Mouse (Mus musculus): ENCODE results near the gene Nrxn1. TPM values are rescaled to one million over a fixed set of nuclear protein-coding genes. Genes with fewer than 3 reads are reported as not detected.

Nrxn1 gene
- polyA plus RNA-seq, 1 experiment from 2014 or later: 6.1 TPM

DNA sequence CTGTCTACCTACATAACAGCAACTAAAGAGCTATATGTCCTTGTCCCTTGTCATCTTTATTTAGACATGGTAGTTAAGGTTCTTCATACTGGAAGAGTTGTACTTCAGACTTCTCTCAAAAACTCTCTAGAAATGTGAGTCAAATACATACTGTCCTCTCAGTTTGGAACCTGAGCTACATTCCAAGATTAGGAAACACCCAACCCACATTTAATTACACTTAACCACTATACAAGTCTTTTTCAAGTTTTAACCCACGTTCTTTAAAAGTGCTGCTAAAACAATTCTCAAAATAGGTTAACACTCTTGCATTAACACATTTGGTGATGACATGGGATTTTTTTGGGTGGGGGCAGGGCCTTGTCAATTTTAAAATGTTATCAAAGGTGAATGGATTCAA, 759.4 kb downstream of the Nrxn1 start:
- H3K4me2 ChIP-seq (replicated peaks; ENCODE audit: low read depth, low read length): no peak overlapping the region
- H3K4me1 ChIP-seq (ENCODE audit: control insufficient read depth, insufficient read depth, low read length): no peaks in the 10 kb centered on the region
- no peak overlapping the region for H3K4me3 ChIP-seq (ENCODE audit: low read depth, low read length)
- no peaks in the 10 kb centered on the region for H3K27me3 ChIP-seq (ENCODE audit: control insufficient read depth, insufficient read depth, low read length)
- H3K36me3 ChIP-seq (ENCODE audit: control insufficient read depth, insufficient read depth, low read length): no peaks in the 10 kb centered on the region
- H3K9me3 ChIP-seq (ENCODE audit: control insufficient read depth, low read depth, low read length): no peaks in the 10 kb centered on the region
- WGBS: 80% methylated on average over 1 of the region's 1 CpGs
- no peak overlapping the region for H3K9ac ChIP-seq (replicated peaks; ENCODE audit: low read depth, low read length)
- no peak for ATAC-seq (ENCODE audit: insufficient number of reproducible peaks, insufficient read depth, low FRiP score, low read depth)
- no peak overlapping the region for H3K27ac ChIP-seq (ENCODE audit: low read length)

DNA sequence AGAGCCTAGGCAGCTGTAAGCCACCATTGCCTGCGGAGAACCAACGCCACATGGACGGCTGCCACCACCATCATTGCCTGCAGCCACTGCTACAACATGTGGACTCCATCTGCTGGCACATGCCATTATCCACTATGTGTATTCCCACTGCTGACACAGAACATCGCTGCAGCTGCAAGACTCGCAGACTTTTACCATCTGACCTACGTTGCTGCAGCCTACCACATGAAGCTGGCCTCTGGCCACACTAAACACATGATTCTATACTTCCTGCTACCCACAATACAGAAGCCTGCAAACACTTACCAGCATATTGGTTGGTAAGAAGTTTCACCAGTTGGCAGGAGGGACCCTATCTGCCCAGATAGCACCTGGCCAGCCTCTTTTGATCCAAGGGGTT, 769.2 kb downstream of the Nrxn1 start:
- no peak overlapping the region for H3K9ac ChIP-seq (replicated peaks; ENCODE audit: low read depth, low read length)
- no peaks in the 10 kb centered on the region for H3K36me3 ChIP-seq (ENCODE audit: control insufficient read depth, insufficient read depth, low read length)
- no peak overlapping the region for H3K4me2 ChIP-seq (replicated peaks; ENCODE audit: low read depth, low read length)
- no peak overlapping the region for H3K27ac ChIP-seq (ENCODE audit: low read length)
- no peak for ATAC-seq (ENCODE audit: insufficient number of reproducible peaks, insufficient read depth, low FRiP score, low read depth)
- no peaks in the 10 kb centered on the region for H3K4me1 ChIP-seq (ENCODE audit: control insufficient read depth, insufficient read depth, low read length)
- H3K4me3 ChIP-seq (ENCODE audit: low read depth, low read length): no peak overlapping the region
- H3K27me3 ChIP-seq (ENCODE audit: control insufficient read depth, insufficient read depth, low read length): no peaks in the 10 kb centered on the region
- no peaks in the 10 kb centered on the region for H3K9me3 ChIP-seq (ENCODE audit: control insufficient read depth, low read depth, low read length)
- 85% methylated on average over 6 of the region's 6 CpGs for WGBS

DNA sequence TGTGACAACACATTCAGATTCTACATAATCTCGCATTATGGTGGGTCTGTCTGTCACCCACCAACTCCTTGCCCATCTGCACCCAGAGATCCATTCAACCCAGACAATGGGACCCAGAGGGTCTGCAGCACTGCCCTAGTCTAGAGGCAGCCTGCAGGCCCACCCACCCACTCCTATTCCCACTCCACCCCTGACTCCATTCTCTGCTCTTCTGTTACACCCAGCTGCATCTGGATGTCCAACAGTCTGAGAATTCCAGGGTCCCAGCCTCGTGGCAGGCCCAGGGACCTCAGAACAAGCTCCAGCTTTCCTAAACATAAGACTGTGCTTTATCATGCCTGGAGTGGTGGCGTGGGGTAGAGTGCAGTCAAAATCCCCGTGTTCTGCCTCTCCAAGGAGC, 820.6 kb downstream of the Nrxn1 start:
- Histone ChIP-seq H3K4me3 (ENCODE audit: low read depth, low read length) (no peak overlapping the region), H3K4me1 (ENCODE audit: control insufficient read depth, insufficient read depth, low read length) (no peaks in the 10 kb centered on the region), H3K9me3 (ENCODE audit: control insufficient read depth, low read depth, low read length) (no peaks in the 10 kb centered on the region), H3K9ac (replicated peaks; ENCODE audit: low read depth, low read length) (no peak overlapping the region), H3K27me3 (ENCODE audit: control insufficient read depth, insufficient read depth, low read length) (no peaks in the 10 kb centered on the region), H3K27ac (ENCODE audit: low read length) (no peak overlapping the region), H3K4me2 (replicated peaks; ENCODE audit: low read depth, low read length) (no peak overlapping the region), H3K36me3 (ENCODE audit: control insufficient read depth, insufficient read depth, low read length) (no peaks in the 10 kb centered on the region)
- no peak for ATAC-seq (ENCODE audit: insufficient number of reproducible peaks, insufficient read depth, low FRiP score, low read depth)
- 53% methylated on average over 4 of the region's 4 CpGs for WGBS

DNA sequence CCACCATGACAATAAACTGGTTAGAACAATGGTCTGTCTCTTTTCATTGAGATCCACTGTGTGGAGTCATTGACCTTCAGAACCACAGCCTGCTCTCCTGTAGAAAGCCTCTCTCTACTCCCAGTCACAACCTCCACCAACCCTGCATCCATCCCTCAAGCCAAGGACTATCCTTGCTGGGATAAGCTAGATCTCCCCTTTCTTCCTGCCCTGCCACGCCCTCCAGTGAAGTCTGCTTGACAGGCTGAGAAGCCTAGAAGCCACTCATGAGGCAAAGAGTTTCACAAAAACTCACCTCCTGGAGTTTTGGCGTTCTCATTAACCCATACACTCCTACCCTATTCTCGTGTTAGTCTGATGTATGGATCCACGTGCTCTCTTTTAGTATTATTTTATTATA, 821.7 kb downstream of the Nrxn1 start:
- WGBS: 27% methylated on average over 4 of the region's 4 CpGs

DNA sequence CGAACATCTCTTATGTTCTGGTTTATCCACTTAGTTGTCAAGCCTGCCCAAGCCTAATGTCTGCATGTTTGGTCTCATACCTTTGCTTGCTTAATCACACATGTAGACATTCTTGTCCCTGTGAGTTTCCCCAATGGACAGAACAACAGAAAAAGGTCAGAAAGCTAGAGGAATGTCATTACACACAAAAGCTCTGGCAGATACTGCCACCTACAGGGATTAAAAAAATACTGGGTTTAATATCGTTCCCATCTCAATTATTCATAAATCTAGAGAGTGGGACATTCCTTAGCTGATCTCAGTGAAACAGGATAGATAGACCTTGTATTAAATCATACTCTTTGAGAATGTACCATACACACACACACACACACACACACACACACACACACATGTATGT, 823.7 kb downstream of the Nrxn1 start:
- Histone ChIP-seq H3K27ac (ENCODE audit: low read length) (no peak overlapping the region), H3K9me3 (ENCODE audit: control insufficient read depth, low read depth, low read length) (no peaks in the 10 kb centered on the region), H3K27me3 (ENCODE audit: control insufficient read depth, insufficient read depth, low read length) (no peaks in the 10 kb centered on the region), H3K36me3 (ENCODE audit: control insufficient read depth, insufficient read depth, low read length) (no peaks in the 10 kb centered on the region), H3K4me2 (replicated peaks; ENCODE audit: low read depth, low read length) (no peak overlapping the region), H3K4me1 (ENCODE audit: control insufficient read depth, insufficient read depth, low read length) (no peaks in the 10 kb centered on the region), H3K4me3 (ENCODE audit: low read depth, low read length) (no peak overlapping the region), H3K9ac (replicated peaks; ENCODE audit: low read depth, low read length) (no peak overlapping the region)
- ATAC-seq (ENCODE audit: insufficient number of reproducible peaks, insufficient read depth, low FRiP score, low read depth): no peak
- WGBS: 77% methylated on average over 2 of the region's 2 CpGs

More for the DNA sequence above, 821.7 kb downstream of the Nrxn1 start:
- H3K9me3 ChIP-seq (ENCODE audit: control insufficient read depth, low read depth, low read length): no peaks in the 10 kb centered on the region
- H3K4me3 ChIP-seq (ENCODE audit: low read depth, low read length): no peak overlapping the region
- no peak overlapping the region for H3K4me2 ChIP-seq (replicated peaks; ENCODE audit: low read depth, low read length)
- H3K27me3 ChIP-seq (ENCODE audit: control insufficient read depth, insufficient read depth, low read length): no peaks in the 10 kb centered on the region
- H3K4me1 ChIP-seq (ENCODE audit: control insufficient read depth, insufficient read depth, low read length): no peaks in the 10 kb centered on the region
- no peak overlapping the region for H3K27ac ChIP-seq (ENCODE audit: low read length)
- H3K36me3 ChIP-seq (ENCODE audit: control insufficient read depth, insufficient read depth, low read length): no peaks in the 10 kb centered on the region
- no peak for ATAC-seq (ENCODE audit: insufficient number of reproducible peaks, insufficient read depth, low FRiP score, low read depth)
- no peak overlapping the region for H3K9ac ChIP-seq (replicated peaks; ENCODE audit: low read depth, low read length)

DNA sequence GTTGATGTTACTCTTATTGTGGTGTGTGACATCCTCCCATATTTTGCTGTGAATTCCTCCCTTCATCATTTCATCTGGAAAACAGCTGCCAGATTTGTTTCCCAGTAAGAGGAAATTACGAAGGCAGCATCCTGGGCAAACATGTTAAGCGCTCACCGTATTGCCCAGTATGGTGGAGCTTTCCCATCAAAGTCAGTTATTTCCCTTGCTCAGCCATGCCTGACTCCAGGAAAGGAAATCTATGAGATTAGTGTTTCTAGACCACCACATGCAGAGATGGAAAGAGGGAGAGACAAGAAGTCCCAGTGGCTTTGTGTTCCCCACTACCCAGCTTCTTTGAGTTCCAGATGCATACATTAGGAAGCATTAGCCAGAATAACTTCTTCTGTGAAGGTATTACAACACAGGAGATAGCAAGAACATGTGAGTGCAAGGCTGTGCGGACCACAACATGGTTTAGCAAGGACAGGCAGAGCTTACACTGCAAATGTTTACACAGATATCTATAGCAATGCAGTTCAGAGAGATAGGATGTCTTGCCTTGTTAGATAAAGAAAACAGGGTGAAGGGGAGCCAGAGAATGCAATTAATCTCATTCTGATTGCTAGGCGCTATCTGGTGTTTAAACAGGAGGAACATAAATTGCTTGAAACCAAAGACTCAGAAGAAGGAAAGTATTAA, 839.3 kb downstream of the Nrxn1 start:
- Histone ChIP-seq H3K4me3 (ENCODE audit: low read depth, low read length) (no peak overlapping the region), H3K27ac (ENCODE audit: low read length) (no peak overlapping the region), H3K27me3 (ENCODE audit: control insufficient read depth, insufficient read depth, low read length) (no peaks in the 10 kb centered on the region), H3K9ac (replicated peaks; ENCODE audit: low read depth, low read length) (no peak overlapping the region), H3K36me3 (ENCODE audit: control insufficient read depth, insufficient read depth, low read length) (no peaks in the 10 kb centered on the region), H3K4me2 (replicated peaks; ENCODE audit: low read depth, low read length) (no peak overlapping the region), H3K9me3 (ENCODE audit: control insufficient read depth, low read depth, low read length) (no peaks in the 10 kb centered on the region), H3K4me1 (ENCODE audit: control insufficient read depth, insufficient read depth, low read length) (no peaks in the 10 kb centered on the region)
- ATAC-seq (ENCODE audit: insufficient number of reproducible peaks, insufficient read depth, low FRiP score, low read depth): no peak
- WGBS: 52% methylated on average over 5 of the region's 5 CpGs

DNA sequence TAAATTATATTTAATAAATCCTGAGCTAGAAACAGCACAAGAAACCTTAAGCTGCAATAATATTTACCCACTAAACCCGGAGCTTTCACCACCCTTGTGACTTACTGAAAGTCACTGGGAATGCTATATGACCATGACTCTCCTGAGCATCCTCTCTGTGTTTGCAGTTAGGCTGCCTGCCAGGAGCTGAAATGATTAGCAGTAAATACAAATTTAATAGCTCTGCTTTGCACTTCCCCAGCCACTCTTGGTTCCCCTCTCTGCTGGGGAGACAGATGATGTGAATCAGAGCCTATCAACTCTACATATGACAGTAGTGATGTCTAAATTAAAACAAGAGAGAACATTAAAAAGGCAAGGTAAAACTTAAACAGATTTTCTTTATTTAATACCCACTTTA, 840.7 kb downstream of the Nrxn1 start:
- Histone ChIP-seq H3K27ac (ENCODE audit: low read length) (no peak overlapping the region), H3K36me3 (ENCODE audit: control insufficient read depth, insufficient read depth, low read length) (no peaks in the 10 kb centered on the region), H3K9me3 (ENCODE audit: control insufficient read depth, low read depth, low read length) (no peaks in the 10 kb centered on the region), H3K27me3 (ENCODE audit: control insufficient read depth, insufficient read depth, low read length) (no peaks in the 10 kb centered on the region), H3K9ac (replicated peaks; ENCODE audit: low read depth, low read length) (no peak overlapping the region), H3K4me1 (ENCODE audit: control insufficient read depth, insufficient read depth, low read length) (no peaks in the 10 kb centered on the region), H3K4me2 (replicated peaks; ENCODE audit: low read depth, low read length) (no peak overlapping the region), H3K4me3 (ENCODE audit: low read depth, low read length) (no peak overlapping the region)
- ATAC-seq (ENCODE audit: insufficient number of reproducible peaks, insufficient read depth, low FRiP score, low read depth): no peak
- WGBS: 78% methylated on average over 1 of the region's 1 CpGs

DNA sequence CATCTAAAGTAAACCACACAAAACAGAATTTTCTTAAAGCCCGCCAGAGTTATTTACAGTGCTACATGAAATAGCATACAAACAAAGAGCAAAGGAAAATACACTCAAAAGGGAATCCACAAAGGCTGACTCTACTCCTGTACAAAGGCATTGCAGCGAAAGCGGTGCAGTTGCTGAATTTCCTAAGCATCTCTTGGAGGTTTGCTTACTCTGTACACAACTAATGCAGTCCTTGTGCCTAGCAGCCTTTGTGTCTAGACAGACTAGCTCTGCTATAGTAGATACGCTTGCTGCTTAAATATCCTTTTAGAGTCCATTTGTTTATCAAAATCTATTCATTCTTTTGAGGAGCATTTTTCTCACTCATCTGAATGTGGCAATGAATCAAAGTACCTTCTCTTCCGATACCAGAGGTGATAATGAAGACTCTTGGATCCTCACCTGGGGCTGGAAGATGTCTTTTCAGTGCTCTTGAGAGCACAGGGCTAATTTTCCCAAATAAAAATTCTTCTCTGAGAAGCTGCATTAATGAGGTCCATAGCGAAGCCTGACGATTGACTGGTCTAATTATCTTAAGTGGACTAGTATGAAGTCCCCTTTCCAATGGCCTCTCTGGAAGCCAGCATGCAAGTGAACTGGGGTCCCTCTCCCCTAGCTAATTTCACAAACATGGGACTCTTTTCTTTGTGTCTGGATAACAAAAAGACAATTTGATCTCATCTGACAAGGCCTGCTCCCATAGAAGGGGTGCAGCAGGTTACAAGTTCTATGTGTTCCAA, 845.6 kb downstream of the Nrxn1 start:
- Histone ChIP-seq H3K36me3 (ENCODE audit: control insufficient read depth, insufficient read depth, low read length) (no peaks in the 10 kb centered on the region), H3K4me3 (ENCODE audit: low read depth, low read length) (no peak overlapping the region), H3K27ac (ENCODE audit: low read length) (no peak overlapping the region), H3K4me2 (replicated peaks; ENCODE audit: low read depth, low read length) (no peak overlapping the region), H3K4me1 (ENCODE audit: control insufficient read depth, insufficient read depth, low read length) (no peaks in the 10 kb centered on the region), H3K9ac (replicated peaks; ENCODE audit: low read depth, low read length) (no peak overlapping the region), H3K9me3 (ENCODE audit: control insufficient read depth, low read depth, low read length) (no peaks in the 10 kb centered on the region), H3K27me3 (ENCODE audit: control insufficient read depth, insufficient read depth, low read length) (no peaks in the 10 kb centered on the region)
- no peak for ATAC-seq (ENCODE audit: insufficient number of reproducible peaks, insufficient read depth, low FRiP score, low read depth)
- WGBS: 79% methylated on average over 7 of the region's 7 CpGs

Measured in stomach, embryonic 14.5 days (tissue).